Mouse (Mus musculus): ENCODE measurements around the gene Ccdc32. TPM values are rescaled to one million over a fixed set of nuclear protein-coding genes. Genes with fewer than 3 reads are reported as not detected.

Ccdc32 gene
- polyA plus RNA-seq, 1 experiment from 2014 or later, result 25.3 TPM

- no peak overlapping the region for H3K4me3 ChIP-seq (ENCODE audit: low read depth, low read length)
- DNase-seq (ENCODE audit: low spot score), result no peak
- H3K4me2 ChIP-seq (replicated peaks; ENCODE audit: low read depth, low read length), result no peak overlapping the region
- no peaks in the 10 kb centered on the region for H3K4me1 ChIP-seq (ENCODE audit: insufficient read depth, low read depth, low read length)
- no peak overlapping the region for H3K27ac ChIP-seq (ENCODE audit: low read length)
- peaks cover 8% of the 10 kb centered on the region; the same call in 1 of the 2 replicates for H3K36me3 ChIP-seq (ENCODE audit: insufficient read depth, low read length)
- ATAC-seq, result no peak
- no peaks in the 10 kb centered on the region for H3K27me3 ChIP-seq (replicated peaks; ENCODE audit: insufficient read depth, low read length)
- no peak for TF ChIP-seq CTCF (IDR thresholded peaks at IDR 0.05)
- TF ChIP-seq EP300 (IDR thresholded peaks at IDR 0.05), result no peak
- no peak overlapping the region for H3K9ac ChIP-seq (replicated peaks; ENCODE audit: low read depth)
- H3K9me3 ChIP-seq (ENCODE audit: low read length), result no peaks in the 10 kb centered on the region
- WGBS, result 72% methylated on average over 4 of the region's 4 CpGs
These were observed 4.0 kb downstream of the Ccdc32 start for GRCm38 (mm10) chr2:119025239-119025616.

- DNase-seq (ENCODE audit: low spot score) (peak; percentile 57), ATAC-seq (no peak)
- Histone ChIP-seq H3K27ac (ENCODE audit: low read length) (no peak overlapping the region), H3K36me3 (ENCODE audit: insufficient read depth, low read length) (peaks cover 8% of the 10 kb centered on the region; the same call in 1 of the 2 replicates), H3K4me2 (replicated peaks; ENCODE audit: low read depth, low read length) (no peak overlapping the region), H3K4me1 (ENCODE audit: insufficient read depth, low read depth, low read length) (no peaks in the 10 kb centered on the region), H3K4me3 (ENCODE audit: low read depth, low read length) (no peak overlapping the region), H3K9me3 (ENCODE audit: low read length) (no peaks in the 10 kb centered on the region), H3K27me3 (replicated peaks; ENCODE audit: insufficient read depth, low read length) (no peaks in the 10 kb centered on the region), H3K9ac (replicated peaks; ENCODE audit: low read depth) (no peak overlapping the region)
- peak; percentile 67 for TF ChIP-seq CTCF (IDR thresholded peaks at IDR 0.05)
- no peak for TF ChIP-seq EP300 (IDR thresholded peaks at IDR 0.05)
- WGBS, result 67% methylated on average over 9 of the region's 9 CpGs
These were observed 4.5 kb downstream of the Ccdc32 start for GRCm38 (mm10) chr2:119024536-119025238.

- Histone ChIP-seq H3K4me2 (replicated peaks; ENCODE audit: low read depth, low read length) (no peak overlapping the region), H3K27ac (ENCODE audit: low read length) (no peak overlapping the region), H3K4me1 (ENCODE audit: insufficient read depth, low read depth, low read length) (no peaks in the 10 kb centered on the region), H3K4me3 (ENCODE audit: low read depth, low read length) (no peak overlapping the region), H3K36me3 (ENCODE audit: insufficient read depth, low read length) (peaks cover 8% of the 10 kb centered on the region; the same call in 1 of the 2 replicates), H3K9me3 (ENCODE audit: low read length) (no peaks in the 10 kb centered on the region), H3K9ac (replicated peaks; ENCODE audit: low read depth) (no peak overlapping the region), H3K27me3 (replicated peaks; ENCODE audit: insufficient read depth, low read length) (no peaks in the 10 kb centered on the region)
- no peak for ATAC-seq
- DNase-seq (ENCODE audit: low spot score), result no peak
- TF ChIP-seq EP300 (IDR thresholded peaks at IDR 0.05) (no peak), CTCF (IDR thresholded peaks at IDR 0.05) (no peak)
- WGBS, result 92% methylated on average over 6 of the region's 6 CpGs
These were observed 6.0 kb downstream of the Ccdc32 start for GRCm38 (mm10) chr2:119023154-119023660.

- no peaks in the 10 kb centered on the region for H3K4me1 ChIP-seq (ENCODE audit: insufficient read depth, low read depth, low read length)
- WGBS, result 55% methylated on average over 4 of the region's 4 CpGs
- no peak for DNase-seq (ENCODE audit: low spot score)
- H3K4me2 ChIP-seq (replicated peaks; ENCODE audit: low read depth, low read length), result no peak overlapping the region
- no peak for ATAC-seq
- H3K27me3 ChIP-seq (replicated peaks; ENCODE audit: insufficient read depth, low read length), result no peaks in the 10 kb centered on the region
- no peak overlapping the region for H3K9ac ChIP-seq (replicated peaks; ENCODE audit: low read depth)
- TF ChIP-seq EP300 (IDR thresholded peaks at IDR 0.05) (no peak), CTCF (IDR thresholded peaks at IDR 0.05) (no peak)
- no peak overlapping the region for H3K4me3 ChIP-seq (ENCODE audit: low read depth, low read length)
- H3K36me3 ChIP-seq (ENCODE audit: insufficient read depth, low read length), result peaks cover 8% of the 10 kb centered on the region; the same call in 1 of the 2 replicates
- H3K9me3 ChIP-seq (ENCODE audit: low read length), result no peaks in the 10 kb centered on the region
- H3K27ac ChIP-seq (ENCODE audit: low read length), result no peak overlapping the region
These were observed 9.7 kb downstream of the Ccdc32 start for GRCm38 (mm10) chr2:119019538-119019937.

- Histone ChIP-seq H3K9me3 (ENCODE audit: low read length) (no peaks in the 10 kb centered on the region), H3K27ac (ENCODE audit: low read length) (peak overlapping the region; percentile 51; the same call in 1 of the 2 replicates), H3K9ac (replicated peaks; ENCODE audit: low read depth) (no peak overlapping the region), H3K4me1 (ENCODE audit: insufficient read depth, low read depth, low read length) (no peaks in the 10 kb centered on the region), H3K4me3 (ENCODE audit: low read depth, low read length) (no peak overlapping the region), H3K27me3 (replicated peaks; ENCODE audit: insufficient read depth, low read length) (no peaks in the 10 kb centered on the region), H3K4me2 (replicated peaks; ENCODE audit: low read depth, low read length) (no peak overlapping the region), H3K36me3 (ENCODE audit: insufficient read depth, low read length) (peaks cover 8% of the 10 kb centered on the region; the same call in 1 of the 2 replicates)
- peak; percentile 32 for DNase-seq (ENCODE audit: low spot score)
- 17% methylated on average over 5 of the region's 5 CpGs for WGBS
- peak; percentile 59 for TF ChIP-seq CTCF (IDR thresholded peaks at IDR 0.05)
- TF ChIP-seq EP300 (IDR thresholded peaks at IDR 0.05), result no peak
- ATAC-seq, result peak; percentile 33; the same call in 1 of the 2 replicates
These were observed 10.1 kb downstream of the Ccdc32 start for GRCm38 (mm10) chr2:119019131-119019530.

GRCm38 (mm10) chr2:119018391-119019122 lies 10.6 kb downstream of the Ccdc32 start:
- H3K36me3 ChIP-seq (ENCODE audit: insufficient read depth, low read length), result peaks cover 8% of the 10 kb centered on the region; the same call in 1 of the 2 replicates
- ATAC-seq (peak; percentile 63), DNase-seq (ENCODE audit: low spot score) (peak; percentile 37)
- H3K4me2 ChIP-seq (replicated peaks; ENCODE audit: low read depth, low read length), result no peak overlapping the region
- no peaks in the 10 kb centered on the region for H3K9me3 ChIP-seq (ENCODE audit: low read length)
- peak overlapping the region; percentile 51; the same call in 1 of the 2 replicates for H3K27ac ChIP-seq (ENCODE audit: low read length)
- WGBS, result 40% methylated on average over 22 of the region's 22 CpGs
- H3K9ac ChIP-seq (replicated peaks; ENCODE audit: low read depth), result no peak overlapping the region
- TF ChIP-seq CTCF (IDR thresholded peaks at IDR 0.05) (no peak), EP300 (IDR thresholded peaks at IDR 0.05) (no peak)
- H3K4me1 ChIP-seq (ENCODE audit: insufficient read depth, low read depth, low read length), result no peaks in the 10 kb centered on the region
- H3K4me3 ChIP-seq (ENCODE audit: low read depth, low read length), result no peak overlapping the region
- H3K27me3 ChIP-seq (replicated peaks; ENCODE audit: insufficient read depth, low read length), result no peaks in the 10 kb centered on the region
